Mouse (Mus musculus): Measurements from ENCODE around the gene Ciao2a.

The Ciao2a gene

GRCm38 (mm10) chr9:66160155-66160554 lies 33.7 kb downstream of the Ciao2a start:
- DNase-seq (ENCODE audit: low spot score in 2 of 2), result peak in 1 of 2 experiments; percentile 63

GRCm38 (mm10) chr9:66162995-66163394 lies 36.6 kb downstream of the Ciao2a start:
- no peak for DNase-seq (ENCODE audit: low spot score in 2 of 2)

- no peak for DNase-seq (ENCODE audit: low spot score in 2 of 2)
Measured at GRCm38 (mm10) chr9:66167222-66167621, 40.8 kb downstream of the Ciao2a start.

- DNase-seq (ENCODE audit: low spot score in 2 of 2), result no peak
Measured at GRCm38 (mm10) chr9:66168233-66168632, 41.8 kb downstream of the Ciao2a start.

GRCm38 (mm10) chr9:66170506-66170905 lies 44.1 kb downstream of the Ciao2a start:
- DNase-seq (ENCODE audit: low spot score in 2 of 2), result no peak

GRCm38 (mm10) chr9:66171275-66171921 lies 45.0 kb downstream of the Ciao2a start:
- DNase-seq (ENCODE audit: low spot score in 2 of 2), result no peak

GRCm38 (mm10) chr9:66173316-66173855 lies 47.0 kb downstream of the Ciao2a start:
- no peak for DNase-seq (ENCODE audit: low spot score in 2 of 2)

GRCm38 (mm10) chr9:66174985-66175384 lies 48.6 kb downstream of the Ciao2a start:
- DNase-seq (ENCODE audit: low spot score in 2 of 2), result no peak

GRCm38 (mm10) chr9:66177975-66178374 lies 51.6 kb downstream of the Ciao2a start:
- no peak for DNase-seq (ENCODE audit: low spot score in 2 of 2)

- DNase-seq (ENCODE audit: low spot score in 2 of 2), result peak; percentile 65 to 78
Measured at GRCm38 (mm10) chr9:66179795-66180194, 53.4 kb downstream of the Ciao2a start.

- peak; percentile 62 to 63 for DNase-seq (ENCODE audit: low spot score in 2 of 2)
Measured at GRCm38 (mm10) chr9:66181126-66181825, 54.9 kb downstream of the Ciao2a start.

GRCm38 (mm10) chr9:66181826-66182678 lies 55.6 kb downstream of the Ciao2a start:
- DNase-seq (ENCODE audit: low spot score in 2 of 2), result peak; percentile 66 to 69

GRCm38 (mm10) chr9:66182679-66182993 lies 56.2 kb downstream of the Ciao2a start:
- DNase-seq (ENCODE audit: low spot score in 2 of 2), result peak in 1 of 2 experiments; percentile 48

- DNase-seq (ENCODE audit: low spot score in 2 of 2), result no peak
Measured at GRCm38 (mm10) chr9:66183023-66183422, 56.6 kb downstream of the Ciao2a start.

- DNase-seq (ENCODE audit: low spot score in 2 of 2), result no peak
Measured at GRCm38 (mm10) chr9:66184572-66184971, 58.2 kb downstream of the Ciao2a start.

- DNase-seq (ENCODE audit: low spot score in 2 of 2), result peak in 1 of 2 experiments; percentile 51
Measured at GRCm38 (mm10) chr9:66186426-66186825, 60.0 kb downstream of the Ciao2a start.

All from spleen, postnatal 10 days (tissue).